Mouse (Mus musculus): ENCODE measurements around the gene Zfhx3. TPM values are rescaled to one million over a fixed set of nuclear protein-coding genes. Genes with fewer than 3 reads are reported as not detected.

The Zfhx3 gene
- polyA plus RNA-seq, 1 experiment from 2014 or later: 22.0 TPM

DNA sequence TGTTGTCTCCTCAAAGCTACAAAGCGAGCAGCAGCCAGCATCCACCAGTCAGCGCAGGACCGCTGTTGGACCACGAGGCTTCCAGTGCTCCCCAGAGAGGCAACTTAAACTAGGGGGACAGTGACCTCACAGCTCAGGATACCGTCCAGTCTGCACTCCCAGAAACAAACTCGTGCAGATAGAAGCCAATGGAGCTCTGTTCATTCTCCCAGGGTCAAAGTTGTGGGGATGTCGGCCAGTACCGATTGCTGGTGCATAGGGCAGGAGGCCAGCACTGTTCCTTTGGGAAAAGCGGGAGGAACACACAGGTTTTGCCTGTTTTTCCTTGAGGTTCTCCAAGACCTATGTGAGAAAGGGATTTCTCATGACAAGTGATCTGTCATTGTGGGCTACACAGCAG, 982.1 kb downstream of the Zfhx3 start:
- H3K4me3 ChIP-seq: no peak overlapping the region
- no peaks in the 10 kb centered on the region for H3K27me3 ChIP-seq (ENCODE audit: insufficient read depth, poor library complexity, severe bottlenecking)
- H3K9me3 ChIP-seq: no peaks in the 10 kb centered on the region
- no peak for DNase-seq (ENCODE audit: low spot score)
- no peak overlapping the region for H3K27ac ChIP-seq
- peaks cover 16% of the 10 kb centered on the region for H3K36me3 ChIP-seq
- WGBS: 93% methylated on average over 9 of the region's 9 CpGs
- peaks cover 15% of the 10 kb centered on the region for H3K4me1 ChIP-seq (replicated peaks)

- no peak for DNase-seq (ENCODE audit: low spot score)
- WGBS: 92% methylated on average over 11 of the region's 11 CpGs
- peaks cover 29% of the 10 kb centered on the region for H3K4me1 ChIP-seq (replicated peaks)
- no peaks in the 10 kb centered on the region for H3K9me3 ChIP-seq
- H3K27me3 ChIP-seq (ENCODE audit: insufficient read depth, poor library complexity, severe bottlenecking): no peaks in the 10 kb centered on the region
- H3K4me3 ChIP-seq: no peak overlapping the region
- no peak overlapping the region for H3K27ac ChIP-seq
- H3K36me3 ChIP-seq: peaks cover 16% of the 10 kb centered on the region
Measured at GRCm38 (mm10) chr8:108926106-108926505, 983.7 kb downstream of the Zfhx3 start.

GRCm38 (mm10) chr8:108930635-108931034, 988.2 kb downstream of the Zfhx3 start:
- Histone ChIP-seq H3K4me1 (replicated peaks) (peaks cover 41% of the 10 kb centered on the region), H3K27ac (no peak overlapping the region), H3K36me3 (peaks cover 43% of the 10 kb centered on the region), H3K27me3 (ENCODE audit: insufficient read depth, poor library complexity, severe bottlenecking) (no peaks in the 10 kb centered on the region), H3K9me3 (no peaks in the 10 kb centered on the region), H3K4me3 (no peak overlapping the region)
- WGBS: 73% methylated on average over 5 of the region's 5 CpGs
- DNase-seq (ENCODE audit: low spot score): no peak

GRCm38 (mm10) chr8:108931837-108932236, 989.4 kb downstream of the Zfhx3 start:
- no peaks in the 10 kb centered on the region for H3K27me3 ChIP-seq (ENCODE audit: insufficient read depth, poor library complexity, severe bottlenecking)
- DNase-seq (ENCODE audit: low spot score): no peak
- H3K9me3 ChIP-seq: no peaks in the 10 kb centered on the region
- WGBS: 70% methylated on average over 13 of the region's 13 CpGs
- H3K4me1 ChIP-seq (replicated peaks): peaks cover 46% of the 10 kb centered on the region
- peak overlapping the region; percentile 66 for H3K27ac ChIP-seq
- H3K36me3 ChIP-seq: peaks cover 42% of the 10 kb centered on the region
- H3K4me3 ChIP-seq: no peak overlapping the region

DNA sequence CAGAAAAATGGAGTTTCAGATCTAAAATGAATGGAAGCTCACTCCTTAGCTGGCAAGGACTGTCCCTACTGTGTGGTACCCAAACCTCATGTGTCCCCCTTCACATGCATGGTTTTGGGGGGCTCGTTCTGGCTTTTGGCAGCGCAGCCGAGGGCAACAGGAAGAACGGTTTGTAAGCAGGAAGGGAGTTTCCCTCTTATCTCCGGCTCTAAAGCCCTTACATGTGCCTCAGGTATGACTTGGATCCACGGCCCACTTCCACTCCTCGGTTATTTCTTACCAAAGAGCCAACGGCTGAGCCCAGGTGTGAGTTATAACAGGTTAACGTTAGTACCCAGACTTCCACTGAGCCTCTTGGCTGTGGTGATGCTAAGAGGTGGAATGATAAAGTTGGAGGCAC, 990.3 kb downstream of the Zfhx3 start:
- Histone ChIP-seq H3K27me3 (ENCODE audit: insufficient read depth, poor library complexity, severe bottlenecking) (no peaks in the 10 kb centered on the region), H3K4me1 (replicated peaks) (peaks cover 48% of the 10 kb centered on the region), H3K9me3 (no peaks in the 10 kb centered on the region), H3K4me3 (no peak overlapping the region), H3K27ac (peak overlapping the region; percentile 66), H3K36me3 (peaks cover 43% of the 10 kb centered on the region)
- WGBS: 91% methylated on average over 9 of the region's 9 CpGs
- no peak for DNase-seq (ENCODE audit: low spot score)

DNA sequence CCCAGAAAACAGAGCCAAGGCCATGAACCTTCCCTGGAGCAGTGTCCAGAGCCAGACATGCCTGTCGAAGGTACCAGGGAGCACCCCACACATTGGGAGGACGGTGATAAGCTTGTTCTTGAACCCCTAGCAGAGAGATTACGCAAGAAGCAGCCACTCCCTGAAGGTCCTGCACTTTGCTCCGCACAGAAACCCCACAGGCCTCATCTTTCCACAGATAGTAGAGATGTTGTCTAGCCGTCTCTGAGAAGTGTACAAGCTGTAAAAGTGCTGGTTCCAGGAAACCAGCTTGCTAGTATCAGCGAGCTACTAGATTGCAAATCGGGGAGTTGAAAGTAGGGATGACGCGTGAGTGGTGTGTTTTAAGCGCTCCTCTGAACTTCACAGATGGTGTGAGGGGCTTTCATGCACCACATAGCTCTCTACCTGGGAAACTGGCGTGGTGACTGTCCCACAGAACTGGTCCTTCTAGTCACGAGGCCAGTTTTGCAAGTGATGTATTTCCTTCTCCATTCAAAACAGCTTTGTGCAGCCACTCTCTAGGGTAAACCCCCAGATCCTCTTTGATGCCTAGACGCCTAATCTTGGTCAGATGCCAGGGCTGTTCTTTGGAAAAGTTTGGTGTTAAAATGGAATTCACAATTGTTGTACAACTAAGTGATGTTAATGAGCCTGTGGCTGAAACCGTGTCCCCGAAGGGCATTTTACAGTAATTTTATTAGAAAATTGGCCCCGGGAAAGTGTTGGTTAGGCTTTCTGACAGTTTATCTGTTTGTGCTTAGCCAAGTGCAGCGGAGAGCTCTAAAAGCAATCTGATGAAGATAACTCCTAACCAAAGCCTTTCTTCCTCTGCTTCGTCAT, 993.6 kb downstream of the Zfhx3 start:
- Histone ChIP-seq H3K27ac (no peak overlapping the region), H3K36me3 (peaks cover 74% of the 10 kb centered on the region), H3K4me3 (no peak overlapping the region), H3K27me3 (ENCODE audit: insufficient read depth, poor library complexity, severe bottlenecking) (no peaks in the 10 kb centered on the region), H3K9me3 (0 out of 2 replicates have a peak, but pooled peaks cover 10% of the 10 kb centered on the region), H3K4me1 (replicated peaks) (peaks cover 37% of the 10 kb centered on the region)
- no peak for DNase-seq (ENCODE audit: low spot score)
- 90% methylated on average over 18 of the region's 18 CpGs for WGBS

DNA sequence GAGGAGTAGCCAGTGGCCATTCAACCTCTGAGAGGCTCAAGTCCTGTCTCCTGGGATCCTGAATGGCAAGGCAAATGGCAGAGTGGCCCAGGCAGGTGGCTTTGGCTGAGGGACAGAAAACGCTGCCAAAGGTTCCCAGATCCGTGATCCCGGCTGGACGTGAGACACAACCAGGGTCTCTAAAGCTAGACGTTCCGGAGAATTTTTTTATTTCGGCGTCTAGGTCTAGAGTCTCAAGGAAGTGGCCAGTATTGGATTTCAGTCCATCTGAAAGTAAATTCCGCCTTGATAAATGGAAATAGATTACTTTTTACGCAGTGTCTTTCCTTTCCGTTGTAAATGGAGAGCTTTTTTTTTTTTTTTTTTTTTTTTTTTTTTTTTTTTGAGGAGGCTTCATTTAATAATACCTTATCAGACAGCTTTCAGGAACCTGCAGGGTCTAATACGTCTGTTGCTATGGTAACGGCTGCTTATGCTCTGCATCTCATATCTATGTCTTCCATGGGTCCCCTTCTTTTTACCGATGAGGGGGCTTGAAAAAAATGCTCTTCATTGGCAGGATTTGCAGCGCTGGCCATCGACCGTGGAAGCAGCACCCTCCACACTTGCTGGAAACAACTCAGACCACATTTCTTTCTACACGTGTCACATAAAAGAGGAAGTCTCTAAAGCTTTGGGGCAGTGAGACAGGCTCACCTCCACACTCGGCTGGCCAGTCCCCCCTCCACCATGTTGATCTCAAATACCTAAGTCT, 994.4 kb downstream of the Zfhx3 start:
- peaks cover 82% of the 10 kb centered on the region for H3K36me3 ChIP-seq

DNA sequence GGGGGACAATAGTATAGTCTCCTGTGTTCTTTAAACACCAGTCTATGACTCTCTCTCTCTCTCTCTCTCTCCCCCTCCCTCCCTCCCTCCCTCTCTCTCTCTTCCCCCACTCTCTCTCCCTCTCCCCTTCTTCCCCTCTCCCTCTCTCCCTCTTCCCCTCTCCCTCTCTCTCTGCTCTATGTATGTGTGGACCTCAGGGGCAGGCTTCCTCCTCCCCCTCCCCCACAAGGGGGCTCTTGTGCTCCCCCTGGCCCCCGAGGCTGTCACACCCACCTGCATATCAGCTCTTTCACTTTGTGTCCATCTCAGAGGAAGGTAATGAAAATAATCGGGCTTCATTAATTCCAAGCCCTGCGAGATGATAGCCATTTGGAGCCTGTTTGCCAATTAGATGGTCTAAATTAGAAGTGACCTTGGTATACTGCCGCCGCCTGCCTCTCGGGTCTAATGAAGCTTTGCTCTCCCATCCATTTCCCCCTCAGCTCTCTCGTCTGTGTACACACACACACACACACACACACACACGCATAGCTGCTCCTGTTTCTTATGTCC, 995.5 kb downstream of the Zfhx3 start:
- H3K27me3 ChIP-seq (ENCODE audit: insufficient read depth, poor library complexity, severe bottlenecking): no peaks in the 10 kb centered on the region
- H3K4me1 ChIP-seq (replicated peaks): peaks cover 36% of the 10 kb centered on the region
- H3K36me3 ChIP-seq: peaks cover 83% of the 10 kb centered on the region
- no peak overlapping the region for H3K27ac ChIP-seq
- 0 out of 2 replicates have a peak, but pooled peaks cover 10% of the 10 kb centered on the region for H3K9me3 ChIP-seq
- H3K4me3 ChIP-seq: no peak overlapping the region
- DNase-seq (ENCODE audit: low spot score): no peak
- WGBS: 69% methylated on average over 8 of the region's 8 CpGs

More for the DNA sequence above, 994.4 kb downstream of the Zfhx3 start:
- no peak overlapping the region for H3K27ac ChIP-seq
- H3K9me3 ChIP-seq: 0 out of 2 replicates have a peak, but pooled peaks cover 10% of the 10 kb centered on the region
- no peak for DNase-seq (ENCODE audit: low spot score)
- H3K4me1 ChIP-seq (replicated peaks): peaks cover 36% of the 10 kb centered on the region
- 86% methylated on average over 19 of the region's 19 CpGs for WGBS
- no peaks in the 10 kb centered on the region for H3K27me3 ChIP-seq (ENCODE audit: insufficient read depth, poor library complexity, severe bottlenecking)
- H3K4me3 ChIP-seq: no peak overlapping the region

GRCm38 (mm10) chr8:108942686-108943085, 1000.2 kb downstream of the Zfhx3 start:
- Histone ChIP-seq H3K9me3 (peaks cover 16% of the 10 kb centered on the region), H3K27ac (no peak overlapping the region), H3K4me3 (no peak overlapping the region), H3K27me3 (ENCODE audit: insufficient read depth, poor library complexity, severe bottlenecking) (no peaks in the 10 kb centered on the region), H3K4me1 (replicated peaks) (peaks cover 36% of the 10 kb centered on the region), H3K36me3 (peaks cover 81% of the 10 kb centered on the region)
- WGBS: 71% methylated on average over 8 of the region's 8 CpGs
- no peak for DNase-seq (ENCODE audit: low spot score)

- Histone ChIP-seq H3K27me3 (ENCODE audit: insufficient read depth, poor library complexity, severe bottlenecking) (no peaks in the 10 kb centered on the region), H3K4me3 (no peak overlapping the region), H3K4me1 (replicated peaks) (peaks cover 33% of the 10 kb centered on the region), H3K36me3 (peaks cover 81% of the 10 kb centered on the region), H3K9me3 (peaks cover 21% of the 10 kb centered on the region), H3K27ac (peak overlapping the region; percentile 56; the same call in 1 of the 2 replicates)
- no peak for DNase-seq (ENCODE audit: low spot score)
- 76% methylated on average over 11 of the region's 11 CpGs for WGBS
Measured at GRCm38 (mm10) chr8:108943132-108943531, 1000.7 kb downstream of the Zfhx3 start.

DNA sequence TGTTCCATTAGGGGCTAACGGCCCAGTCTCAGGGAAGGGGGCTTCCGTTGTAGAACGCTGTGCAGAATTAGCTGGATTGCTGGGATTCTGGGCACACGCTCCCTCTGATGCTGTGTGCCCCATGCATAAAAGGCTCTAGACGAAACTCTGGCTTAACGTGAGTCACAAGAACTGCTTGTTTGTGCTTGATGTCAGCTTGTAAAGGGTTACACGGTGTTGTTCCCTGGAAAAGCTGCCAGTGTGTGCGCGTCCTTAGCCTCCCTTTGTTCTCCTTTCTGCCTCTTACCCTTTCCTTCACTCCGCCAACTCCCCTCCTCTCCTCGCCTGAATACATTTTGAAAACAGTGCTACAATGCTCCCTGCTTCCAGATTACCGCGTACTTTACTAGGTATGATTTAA, 1001.9 kb downstream of the Zfhx3 start:
- H3K9me3 ChIP-seq: peaks cover 28% of the 10 kb centered on the region
- no peak overlapping the region for H3K4me3 ChIP-seq
- peak overlapping the region; percentile 73 for H3K27ac ChIP-seq
- DNase-seq (ENCODE audit: low spot score): no peak
- H3K27me3 ChIP-seq (ENCODE audit: insufficient read depth, poor library complexity, severe bottlenecking): no peaks in the 10 kb centered on the region
- H3K36me3 ChIP-seq: peaks cover 84% of the 10 kb centered on the region
- peaks cover 33% of the 10 kb centered on the region for H3K4me1 ChIP-seq (replicated peaks)
- WGBS: 57% methylated on average over 13 of the region's 13 CpGs

GRCm38 (mm10) chr8:108950311-108950710, 1007.9 kb downstream of the Zfhx3 start:
- no peak for DNase-seq (ENCODE audit: low spot score)

More at GRCm38 (mm10) chr8:108950311-108950710, 1007.9 kb downstream of the Zfhx3 start:
- no peak overlapping the region for H3K4me3 ChIP-seq
- 97% methylated on average over 21 of the region's 21 CpGs for WGBS
- 0 out of 2 replicates have a peak, but pooled peaks cover under 1% of the 10 kb centered on the region for H3K4me1 ChIP-seq (replicated peaks)
- H3K36me3 ChIP-seq: peaks cover 100% of the 10 kb centered on the region
- H3K27me3 ChIP-seq (ENCODE audit: insufficient read depth, poor library complexity, severe bottlenecking): no peaks in the 10 kb centered on the region
- no peak overlapping the region for H3K27ac ChIP-seq
- H3K9me3 ChIP-seq: peaks cover 48% of the 10 kb centered on the region

All from hindbrain, embryonic 10.5 days (tissue).